Mouse (Mus musculus) intestine, embryonic 14.5 days (tissue): ENCODE data around the gene Bmp10. TPM values are rescaled to one million over a fixed set of nuclear protein-coding genes. Genes with fewer than 3 reads are reported as not detected.

Source experiments
- ATAC-seq: fragments of 200-750 bp; cut with Nextera tagmentation; replicated peaks from 2 replicates; pipeline ENCODE4 v1.8.0; 2017; ENCODE audit warnings: low read depth, moderate number of reproducible peaks, moderate TSS enrichment, moderate library complexity; ENCODE audit not compliant: low FRiP score, low TSS enrichment
- DNase-seq: peaks from one replicate; pipeline ENCODE4 v3.0.0-alpha.2; 2018; ENCODE audit warnings: low spot score
- H3K27ac ChIP-seq: fragments of 300-500 bp; sonication (generic); 2 replicates; pipeline ENCODE4 v1.5.1; 2014; ENCODE audit warnings: low read depth, mild to moderate bottlenecking, control low read depth
- H3K27me3 ChIP-seq: fragments of 300-500 bp; sonication (generic); replicated peaks from 2 replicates; pipeline ENCODE4 v1.6.1; 2014; ENCODE audit warnings: low read length, control low read depth; ENCODE audit not compliant: control insufficient read depth, insufficient read depth
- H3K36me3 ChIP-seq: fragments of 300-500 bp; sonication (generic); 2 replicates; pipeline ENCODE4 v1.6.1; 2014; ENCODE audit warnings: low read length, control low read depth; ENCODE audit not compliant: control insufficient read depth, insufficient read depth
- H3K4me1 ChIP-seq: fragments of 300-500 bp; sonication (generic); replicated peaks from 2 replicates; pipeline ENCODE4 v1.6.1; 2014; ENCODE audit warnings: low read length, control low read depth, mixed read lengths; ENCODE audit not compliant: control insufficient read depth, insufficient read depth
- H3K4me2 ChIP-seq: fragments of 300-500 bp; sonication (generic); 2 replicates; pipeline ENCODE4 v1.6.1; 2014; ENCODE audit warnings: low read length
- H3K4me3 ChIP-seq: fragments of 300-500 bp; sonication (generic); 2 replicates; pipeline ENCODE4 v1.5.1; 2014; ENCODE audit warnings: low read depth, low read length, control low read depth, mixed read lengths
- H3K9ac ChIP-seq: fragments of 300-500 bp; sonication (generic); 2 replicates; pipeline ENCODE4 v1.6.1; 2014; ENCODE audit warnings: mild to moderate bottlenecking, low read length
- H3K9me3 ChIP-seq: fragments of 300-500 bp; sonication (generic); 2 replicates; pipeline ENCODE4 v1.6.1; 2016; ENCODE audit warnings: low read length, control low read depth; ENCODE audit not compliant: control insufficient read depth
- WGBS: fragments of 180-500 bp; shearing (Covaris S2); extraction: QIAGEN DNeasy Blood & Tissue Kit; methylation state at CpG from one replicate; pipeline ENCODE4 v1.1.7; 2014; 5-methylcytosine and 5-hydroxymethylcytosine counted together
- polyA plus RNA-seq: library from polyadenylated mRNA; unstranded; fragments of >200 nt; fragmentation: Nextera tagmentation; extraction: Ambion mirVana; gene quantifications from 2 replicates; pipeline ENCODE4 v1.2.1, GENCODE M21; 2014

Gene Bmp10
- polyA plus RNA-seq, 1 experiment from 2014 or later: not detected

DNA sequence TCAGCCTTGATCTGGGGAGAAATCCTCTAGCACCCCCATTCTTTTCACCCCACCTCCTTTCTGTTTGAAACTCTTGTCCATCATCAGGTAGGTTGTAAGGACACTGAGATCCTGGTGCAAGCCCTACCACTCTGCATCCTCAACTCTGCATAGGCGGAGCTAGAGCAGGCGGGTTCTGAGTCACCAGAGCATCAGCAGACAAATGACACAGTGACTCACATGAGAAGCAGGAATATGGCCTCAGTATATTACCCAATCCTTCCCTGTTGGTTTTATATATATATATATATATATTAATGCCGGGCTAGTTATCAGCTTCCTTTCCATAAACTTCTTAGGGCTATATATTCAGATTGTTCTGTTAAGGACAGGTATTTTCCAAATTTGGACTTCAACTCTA is 7.0 kb downstream of the Bmp10 start:
- no peak for ATAC-seq
- Histone ChIP-seq H3K36me3 (no peaks in the 10 kb centered on the region), H3K4me2 (no peak overlapping the region), H3K4me1 (no peaks in the 10 kb centered on the region; the same call in 1 of the 2 replicates), H3K27ac (no peak overlapping the region), H3K4me3 (no peak overlapping the region), H3K27me3 (no peaks in the 10 kb centered on the region), H3K9ac (no peak overlapping the region), H3K9me3 (no peaks in the 10 kb centered on the region)
- no peak for DNase-seq
- WGBS: 87% methylated on average over 3 of the region's 3 CpGs

DNA sequence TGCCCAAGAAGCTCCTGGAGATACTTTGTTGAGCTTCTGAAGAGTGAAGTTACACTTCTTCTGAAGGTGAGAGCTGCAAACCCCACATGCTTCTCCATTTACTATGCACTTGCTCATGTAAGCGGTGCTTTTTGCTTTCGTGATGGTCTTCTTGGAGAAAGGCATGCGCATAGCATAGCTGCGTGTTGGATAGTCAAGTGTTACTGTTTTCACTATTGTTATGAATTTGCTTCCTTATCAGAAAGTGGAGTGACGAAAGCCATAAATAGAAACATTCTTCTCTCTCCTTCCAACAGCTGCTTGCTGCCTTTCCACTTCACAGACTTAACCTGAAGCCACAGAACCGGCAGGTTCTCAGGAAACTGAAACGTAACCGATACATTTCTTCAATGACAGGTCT is 8.0 kb downstream of the Bmp10 start:
- Histone ChIP-seq H3K27me3 (no peaks in the 10 kb centered on the region), H3K27ac (no peak overlapping the region)

DNA sequence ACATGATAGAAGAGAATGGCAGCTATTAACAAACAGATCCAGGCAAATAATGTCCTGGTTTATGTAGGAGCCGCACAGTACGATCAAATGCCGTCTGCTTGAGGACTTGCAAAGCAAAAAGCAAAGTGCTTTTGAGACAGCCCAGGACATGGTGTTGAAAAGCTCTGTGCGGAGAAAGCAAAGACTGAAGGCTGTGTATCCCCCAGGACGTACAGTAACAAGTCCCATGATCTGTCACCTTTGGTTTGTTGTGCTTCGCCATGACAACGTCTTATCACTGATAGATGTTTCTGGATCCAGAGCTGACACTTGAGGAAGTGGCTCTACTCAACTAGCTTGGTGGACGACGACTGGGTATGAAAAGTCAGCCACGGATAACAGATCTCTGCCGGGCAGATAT is 14.5 kb downstream of the Bmp10 start:
- no peak overlapping the region for H3K4me2 ChIP-seq
- H3K27me3 ChIP-seq: no peaks in the 10 kb centered on the region
- 78% methylated on average over 11 of the region's 11 CpGs for WGBS
- ATAC-seq: no peak
- DNase-seq: no peak
- H3K4me1 ChIP-seq: no peaks in the 10 kb centered on the region; the same call in 1 of the 2 replicates
- no peak overlapping the region for H3K4me3 ChIP-seq
- H3K36me3 ChIP-seq: no peaks in the 10 kb centered on the region
- H3K27ac ChIP-seq: no peak overlapping the region
- H3K9ac ChIP-seq: no peak overlapping the region
- H3K9me3 ChIP-seq: no peaks in the 10 kb centered on the region

More for the DNA sequence above, 8.0 kb downstream of the Bmp10 start:
- H3K36me3 ChIP-seq: no peaks in the 10 kb centered on the region
- H3K4me1 ChIP-seq: no peaks in the 10 kb centered on the region; the same call in 1 of the 2 replicates
- H3K9ac ChIP-seq: no peak overlapping the region
- 82% methylated on average over 8 of the region's 8 CpGs for WGBS
- DNase-seq (no peak), ATAC-seq (no peak)
- H3K4me2 ChIP-seq: no peak overlapping the region
- H3K9me3 ChIP-seq: no peaks in the 10 kb centered on the region
- no peak overlapping the region for H3K4me3 ChIP-seq

DNA sequence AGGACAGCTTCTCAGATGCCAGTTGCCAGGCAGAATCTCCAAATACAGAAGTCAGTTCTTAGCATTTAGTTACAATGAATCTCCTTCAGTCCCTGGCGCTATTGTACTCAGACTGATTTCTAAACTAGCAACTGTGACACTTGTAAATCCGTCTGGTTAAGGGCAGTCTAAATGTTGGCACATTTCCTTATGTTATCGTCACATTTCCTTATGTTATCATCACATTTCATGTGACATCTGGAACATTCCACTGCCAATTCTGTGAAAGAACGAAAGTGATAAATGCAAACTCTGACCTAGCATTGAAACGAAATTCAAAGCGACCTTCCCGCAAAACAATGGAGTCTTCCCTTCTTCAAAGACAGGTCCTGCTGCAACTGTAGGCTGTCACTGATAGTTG is 16.4 kb downstream of the Bmp10 start:
- Histone ChIP-seq H3K9me3 (no peaks in the 10 kb centered on the region), H3K27me3 (no peaks in the 10 kb centered on the region), H3K4me3 (no peak overlapping the region), H3K4me1 (no peaks in the 10 kb centered on the region), H3K27ac (no peak overlapping the region), H3K9ac (no peak overlapping the region), H3K36me3 (no peaks in the 10 kb centered on the region), H3K4me2 (no peak overlapping the region)
- ATAC-seq: no peak
- DNase-seq: no peak
- WGBS: 81% methylated on average over 7 of the region's 7 CpGs

DNA sequence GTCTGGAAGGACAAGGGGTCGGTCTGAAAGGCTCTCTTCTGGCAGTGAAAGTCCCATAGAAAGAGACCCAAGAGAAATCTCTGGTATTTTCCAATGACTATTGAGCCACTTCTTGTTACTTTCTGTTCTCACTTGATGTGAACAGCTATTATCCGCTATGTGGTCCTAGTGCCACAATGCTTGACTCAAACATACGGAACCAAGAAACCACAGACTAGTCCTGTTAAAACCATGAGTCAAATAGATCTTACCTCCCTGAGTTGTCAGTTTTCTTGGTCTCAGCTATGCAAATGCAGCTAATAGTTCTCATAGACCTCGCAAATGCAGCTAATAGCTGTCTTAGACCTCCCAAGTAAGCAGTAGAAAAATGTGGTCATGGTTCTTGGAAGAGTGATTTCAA is 18.4 kb downstream of the Bmp10 start:
- Histone ChIP-seq H3K9me3 (no peaks in the 10 kb centered on the region), H3K4me3 (no peak overlapping the region), H3K9ac (no peak overlapping the region), H3K27me3 (no peaks in the 10 kb centered on the region), H3K4me2 (no peak overlapping the region), H3K4me1 (no peaks in the 10 kb centered on the region), H3K36me3 (no peaks in the 10 kb centered on the region), H3K27ac (no peak overlapping the region)
- 88% methylated on average over 4 of the region's 4 CpGs for WGBS
- DNase-seq (no peak), ATAC-seq (no peak)

DNA sequence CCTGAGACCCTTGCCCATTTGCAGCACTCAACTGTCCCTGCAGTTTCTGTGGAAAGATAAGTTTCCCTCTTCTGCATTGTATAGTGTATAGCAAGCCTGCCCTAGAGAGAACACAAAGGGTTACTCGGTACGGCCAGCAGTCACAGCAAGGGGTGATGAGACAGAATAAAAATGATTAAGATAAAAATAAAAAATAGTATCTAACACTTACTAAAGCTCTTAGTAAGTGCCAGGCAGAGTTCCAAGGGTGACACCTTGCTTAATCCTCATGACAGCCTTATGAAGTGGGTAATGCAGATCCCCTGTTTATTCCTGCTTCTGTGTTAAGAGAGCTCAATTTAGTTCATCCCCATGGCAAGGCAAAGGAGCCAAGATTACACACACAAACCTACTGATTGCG is 20.7 kb downstream of the Bmp10 start:
- 88% methylated on average over 3 of the region's 3 CpGs for WGBS
- Histone ChIP-seq H3K27ac (no peak overlapping the region), H3K9ac (no peak overlapping the region), H3K27me3 (no peaks in the 10 kb centered on the region), H3K4me1 (no peaks in the 10 kb centered on the region), H3K36me3 (no peaks in the 10 kb centered on the region), H3K4me2 (no peak overlapping the region), H3K9me3 (no peaks in the 10 kb centered on the region), H3K4me3 (no peak overlapping the region)
- ATAC-seq: no peak
- no peak for DNase-seq

DNA sequence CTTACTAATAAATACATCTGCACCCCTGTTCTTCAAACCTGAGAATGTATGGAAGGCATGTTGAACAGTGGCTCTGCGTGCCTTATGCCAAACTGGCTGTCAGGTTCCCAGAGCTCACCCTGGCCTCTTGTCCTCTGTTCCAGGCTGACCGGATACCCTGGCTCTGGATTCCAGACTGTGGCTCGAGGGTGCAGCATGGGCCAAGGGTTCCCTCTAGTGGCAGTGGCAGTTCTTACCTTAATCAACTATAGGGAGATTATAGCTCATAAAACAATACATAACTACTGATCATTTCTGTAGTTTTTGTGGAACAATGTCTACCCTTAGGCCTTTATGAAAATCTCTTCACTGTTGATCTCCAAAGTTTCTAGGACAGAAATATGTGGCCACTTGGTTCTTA is 22.2 kb downstream of the Bmp10 start:
- no peaks in the 10 kb centered on the region for H3K9me3 ChIP-seq
- WGBS: 62% methylated on average over 3 of the region's 3 CpGs
- H3K9ac ChIP-seq: no peak overlapping the region
- no peak for ATAC-seq
- H3K4me2 ChIP-seq: no peak overlapping the region
- no peak overlapping the region for H3K4me3 ChIP-seq
- no peaks in the 10 kb centered on the region for H3K36me3 ChIP-seq
- no peaks in the 10 kb centered on the region for H3K27me3 ChIP-seq
- no peaks in the 10 kb centered on the region for H3K4me1 ChIP-seq
- no peak overlapping the region for H3K27ac ChIP-seq
- DNase-seq: no peak

DNA sequence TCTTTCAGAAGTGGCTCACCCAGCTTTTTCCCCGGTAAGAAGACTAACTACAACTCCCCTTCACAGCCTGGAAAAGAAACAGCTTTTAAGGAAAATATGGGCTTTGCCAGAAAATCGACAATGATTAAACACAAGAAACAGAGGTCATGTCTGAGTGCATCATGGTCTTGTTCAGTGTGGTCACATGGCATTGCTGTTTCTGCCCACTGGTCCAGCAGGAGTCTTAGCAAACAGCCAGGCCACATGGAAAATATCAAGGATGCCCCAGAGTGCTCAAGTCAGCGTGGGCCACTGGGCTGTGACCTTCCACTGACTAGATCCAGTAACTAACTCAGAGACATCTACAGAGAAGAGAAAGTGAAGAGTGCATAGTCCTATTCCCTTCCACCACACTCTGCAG is 23.0 kb downstream of the Bmp10 start:
- Histone ChIP-seq H3K4me2 (no peak overlapping the region), H3K4me3 (no peak overlapping the region), H3K36me3 (no peaks in the 10 kb centered on the region), H3K27ac (no peak overlapping the region), H3K9ac (no peak overlapping the region), H3K9me3 (no peaks in the 10 kb centered on the region), H3K4me1 (no peaks in the 10 kb centered on the region), H3K27me3 (no peaks in the 10 kb centered on the region)
- ATAC-seq (no peak), DNase-seq (no peak)
- WGBS: 59% methylated on average over 3 of the region's 3 CpGs

DNA sequence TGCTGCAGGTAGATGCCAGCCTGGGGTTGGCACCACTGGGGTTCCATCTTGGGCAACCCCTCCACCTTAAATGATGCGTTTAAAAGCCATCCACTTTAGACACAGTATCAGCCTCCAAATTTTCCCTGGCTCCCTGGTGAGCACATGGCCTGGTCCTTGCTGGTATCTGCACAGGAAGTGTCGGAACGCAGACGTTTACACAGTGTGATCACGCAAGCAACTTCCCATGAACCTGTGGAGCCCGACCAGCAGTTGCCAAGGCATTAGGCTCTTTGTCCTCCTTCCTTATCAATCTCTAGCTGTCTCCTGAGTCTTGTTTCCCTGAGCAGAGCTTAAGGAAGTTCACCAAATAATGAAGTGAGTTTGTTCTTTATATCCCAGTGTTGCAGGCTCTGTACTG is 26.7 kb downstream of the Bmp10 start:
- no peak overlapping the region for H3K4me3 ChIP-seq
- no peak for DNase-seq
- no peak overlapping the region for H3K9ac ChIP-seq
- no peaks in the 10 kb centered on the region for H3K36me3 ChIP-seq
- 41% methylated on average over 6 of the region's 6 CpGs for WGBS
- no peaks in the 10 kb centered on the region for H3K4me1 ChIP-seq
- no peak for ATAC-seq
- H3K27ac ChIP-seq: no peak overlapping the region
- no peaks in the 10 kb centered on the region for H3K9me3 ChIP-seq
- no peak overlapping the region for H3K4me2 ChIP-seq
- H3K27me3 ChIP-seq: no peaks in the 10 kb centered on the region
